20 mouse cellular contexts compared by ENCODE assay signal in genomic region chr16:62964361-62964763, GRCm38 (mm10).
DNase-seq lines count a peak whose midpoint lies in the region; ATAC-seq and TF ChIP-seq lines count a peak whose summit lies in the region.
"Had no signal": no experiment of that assay in that cellular context is flagged by ENCODE, and none has a peak within 500 bp of the region (broad histone marks: within the 10 kb centered on the region; RNA-seq: fewer than 3 reads in every experiment).

No protein-coding gene starts in this region.

- H3K4me2 ChIP-seq in limb, embryonic 11.5 days (ENCODE audit: low read depth, severe bottlenecking), result no peak overlapping the region
- no peak overlapping the region for H3K4me2 ChIP-seq in neural tube, embryonic 14.5 days (ENCODE audit: low read depth, low read length)
- no peak overlapping the region for H3K4me2 ChIP-seq in forebrain, postnatal 0 days (ENCODE audit: low read depth)
- H3K4me2 ChIP-seq: embryonic facial prominence, embryonic 13.5 days; heart, embryonic 12.5 days; liver, embryonic 12.5 days; lung, embryonic 14.5 days; midbrain, embryonic 13.5 days had no signal

- peak; percentile 54; the same call in 1 of the 2 replicates for ATAC-seq in limb, embryonic 11.5 days (ENCODE audit: insufficient number of reproducible peaks, low FRiP score, low TSS enrichment, low read depth)
- ATAC-seq in neural tube, embryonic 14.5 days (ENCODE audit: low read depth), result peak; percentile 69
- ATAC-seq in megakaryocyte progenitor cell, adult 5-6 weeks (replicated peaks; ENCODE audit: poor library complexity), result no peak
- ATAC-seq in forebrain, postnatal 0 days, result no peak
- ATAC-seq: activated CD4-positive, CD25-positive, alpha-beta regulatory T cell, adult 4 months; hindbrain, postnatal 0 days; liver, embryonic 12.5 days; midbrain, embryonic 13.5 days; Patski had no signal

- no peaks in the 10 kb centered on the region; the same call in 1 of the 2 replicates for H3K4me1 ChIP-seq in limb, embryonic 11.5 days (ENCODE audit: control insufficient read depth, insufficient read depth, low read length)
- H3K4me1 ChIP-seq in limb, embryonic 10.5 days, result peaks cover 13% of the 10 kb centered on the region
- no peaks in the 10 kb centered on the region for H3K4me1 ChIP-seq in neural tube, embryonic 14.5 days (ENCODE audit: control insufficient read depth, insufficient read depth, low read length)
- H3K4me1 ChIP-seq in forebrain, postnatal 0 days (ENCODE audit: insufficient read depth), result no peaks in the 10 kb centered on the region
- H3K4me1 ChIP-seq: embryonic facial prominence, embryonic 13.5 days; heart, embryonic 12.5 days; liver, embryonic 12.5 days; midbrain, embryonic 13.5 days had no signal

- DNase-seq in limb, embryonic 11.5 days (ENCODE audit: low spot score), result peak; percentile 42
- DNase-seq in limb, embryonic 10.5 days (ENCODE audit: low spot score), result no peak
- DNase-seq in left cerebral cortex, adult 2 months (ENCODE audit: extremely low spot score in 1 of 2, low spot score in 2 of 2), result peak; percentile 24 to 32
- no peak for DNase-seq in adrenal gland, postnatal 14 days
- no peak for DNase-seq in forebrain, postnatal 0 days
- DNase-seq: adrenal gland, postnatal 25 days; cerebellum, adult 9-10 months; kidney, adult 2 months; kidney, postnatal 25 days; lung, embryonic 14.5 days; thymus, postnatal 4 days had no signal

- WGBS in limb, embryonic 11.5 days, result 14% methylated on average over 6 of the region's 6 CpGs
- 34% methylated on average over 6 of the region's 6 CpGs for WGBS in limb, embryonic 10.5 days
- 19% methylated on average over 6 of the region's 6 CpGs for WGBS in neural tube, embryonic 14.5 days
- 73% methylated on average over 6 of the region's 6 CpGs for WGBS in forebrain, postnatal 0 days

- no peaks in the 10 kb centered on the region for H3K36me3 ChIP-seq in limb, embryonic 11.5 days (ENCODE audit: control insufficient read depth, insufficient read depth, low read length)
- H3K36me3 ChIP-seq in limb, embryonic 10.5 days, result no peaks in the 10 kb centered on the region
- H3K36me3 ChIP-seq in neural tube, embryonic 14.5 days (ENCODE audit: control insufficient read depth, insufficient read depth, low read length), result no peaks in the 10 kb centered on the region
- no peaks in the 10 kb centered on the region for H3K36me3 ChIP-seq in forebrain, postnatal 0 days (ENCODE audit: insufficient read depth)
- H3K36me3 ChIP-seq: embryonic facial prominence, embryonic 13.5 days; heart, embryonic 12.5 days; liver, embryonic 12.5 days; midbrain, embryonic 13.5 days had no signal

- H3K4me3 ChIP-seq in limb, embryonic 11.5 days (ENCODE audit: low read depth, low read length), result no peak overlapping the region
- H3K4me3 ChIP-seq in limb, embryonic 10.5 days, result no peak overlapping the region
- no peak overlapping the region for H3K4me3 ChIP-seq in left cerebral cortex, adult 2 months
- no peak overlapping the region for H3K4me3 ChIP-seq in neural tube, embryonic 14.5 days (ENCODE audit: low read depth, low read length)
- no peak overlapping the region for H3K4me3 ChIP-seq in forebrain, postnatal 0 days (ENCODE audit: low read depth, low read length)
- H3K4me3 ChIP-seq: embryonic facial prominence, embryonic 13.5 days; heart, embryonic 12.5 days; liver, embryonic 12.5 days; midbrain, embryonic 13.5 days had no signal

- H3K9me3 ChIP-seq in limb, embryonic 11.5 days (ENCODE audit: control insufficient read depth, low read length), result no peaks in the 10 kb centered on the region
- no peaks in the 10 kb centered on the region for H3K9me3 ChIP-seq in limb, embryonic 10.5 days (replicated peaks)
- H3K9me3 ChIP-seq in neural tube, embryonic 14.5 days (ENCODE audit: control insufficient read depth, low read length), result no peaks in the 10 kb centered on the region
- H3K9me3 ChIP-seq in forebrain, postnatal 0 days (ENCODE audit: low read length), result no peaks in the 10 kb centered on the region
- H3K9me3 ChIP-seq: embryonic facial prominence, embryonic 13.5 days; heart, embryonic 12.5 days; liver, embryonic 12.5 days; midbrain, embryonic 13.5 days had no signal

- H3K9ac ChIP-seq in limb, embryonic 11.5 days (ENCODE audit: low read length), result no peak overlapping the region
- H3K9ac ChIP-seq in neural tube, embryonic 14.5 days (replicated peaks; ENCODE audit: low read depth, low read length), result no peak overlapping the region
- no peak overlapping the region for H3K9ac ChIP-seq in forebrain, postnatal 0 days
- H3K9ac ChIP-seq: embryonic facial prominence, embryonic 13.5 days; heart, embryonic 12.5 days; liver, embryonic 12.5 days; lung, embryonic 14.5 days; midbrain, embryonic 13.5 days had no signal

- intact Hi-C loops in left cerebral cortex, adult 2 months (cut with DNase I), result no loop called here

- H3K27me3 ChIP-seq in limb, embryonic 11.5 days (ENCODE audit: control insufficient read depth, insufficient read depth, low read length), result no peaks in the 10 kb centered on the region
- H3K27me3 ChIP-seq in limb, embryonic 10.5 days (ENCODE audit: low read depth, poor library complexity, severe bottlenecking), result no peaks in the 10 kb centered on the region; the same call in 1 of the 2 replicates
- no peaks in the 10 kb centered on the region for H3K27me3 ChIP-seq in neural tube, embryonic 14.5 days (ENCODE audit: control insufficient read depth, insufficient read depth, low read length)
- H3K27me3 ChIP-seq in forebrain, postnatal 0 days (ENCODE audit: insufficient read depth, low read length), result no peaks in the 10 kb centered on the region
- H3K27me3 ChIP-seq: embryonic facial prominence, embryonic 13.5 days; heart, embryonic 12.5 days; liver, embryonic 12.5 days; midbrain, embryonic 13.5 days had no signal

- no peak for TF ChIP-seq CTCF in left cerebral cortex, adult 2 months (IDR thresholded peaks at IDR 0.05)
- no peak for TF ChIP-seq CTCF in forebrain, postnatal 0 days (IDR thresholded peaks at IDR 0.05; ENCODE audit: low read depth)

- H3K27ac ChIP-seq in limb, embryonic 11.5 days (replicated peaks; ENCODE audit: low read depth, low read length), result no peak overlapping the region
- no peak overlapping the region for H3K27ac ChIP-seq in limb, embryonic 10.5 days
- no peak overlapping the region for H3K27ac ChIP-seq in left cerebral cortex, adult 2 months
- H3K27ac ChIP-seq in neural tube, embryonic 14.5 days (ENCODE audit: low read depth, low read length), result no peak overlapping the region
- no peak overlapping the region for H3K27ac ChIP-seq in forebrain, postnatal 0 days (ENCODE audit: low read depth, low read length)
- H3K27ac ChIP-seq: embryonic facial prominence, embryonic 13.5 days; hindbrain, postnatal 0 days; liver, embryonic 12.5 days; midbrain, embryonic 13.5 days had no signal

Comparison
In these comparisons a context has a peak if more than half of its experiments do, and no peak if none do; other contexts are left out.
1. DNase-seq: peak in limb, embryonic 11.5 days (single experiment) and left cerebral cortex, adult 2 months (2 of 2); none in limb, embryonic 10.5 days (single experiment), adrenal gland, postnatal 14 days (single experiment) and forebrain, postnatal 0 days (single experiment).
2. ATAC-seq: peak in limb, embryonic 11.5 days (single experiment) and neural tube, embryonic 14.5 days (single experiment); none in megakaryocyte progenitor cell, adult 5-6 weeks (single experiment) and forebrain, postnatal 0 days (single experiment).